Mouse (Mus musculus) natural killer cell, adult 2 months (primary cell): ENCODE results near the gene Gtpbp10.

Experiments
- DNase-seq, 2 experiments: peaks; one replicate each; pipeline ENCODE4 v3.0.0; 2022; ENCODE audit warnings: low spot score in 2 of 2

The Gtpbp10 gene

DNA sequence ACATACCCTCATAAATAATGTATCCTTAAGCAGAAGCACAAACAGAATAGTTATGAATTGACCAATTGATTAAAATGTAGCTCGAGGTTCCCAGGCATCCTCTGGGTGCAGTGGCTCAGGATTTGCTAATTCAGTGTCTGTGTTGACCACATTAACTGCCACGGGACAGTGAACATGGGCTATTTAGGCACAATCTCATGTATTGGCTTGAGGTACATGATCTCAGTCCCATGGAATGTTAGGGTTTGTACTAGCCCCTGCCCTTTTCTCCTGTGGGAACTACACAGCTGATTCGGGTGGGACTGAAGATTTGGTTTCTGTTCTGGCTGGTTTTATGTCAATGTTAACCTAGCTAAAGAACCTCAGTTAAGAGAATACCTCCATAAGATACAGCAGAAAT, 62.9 kb downstream of the Gtpbp10 start:
- no peak for DNase-seq

DNA sequence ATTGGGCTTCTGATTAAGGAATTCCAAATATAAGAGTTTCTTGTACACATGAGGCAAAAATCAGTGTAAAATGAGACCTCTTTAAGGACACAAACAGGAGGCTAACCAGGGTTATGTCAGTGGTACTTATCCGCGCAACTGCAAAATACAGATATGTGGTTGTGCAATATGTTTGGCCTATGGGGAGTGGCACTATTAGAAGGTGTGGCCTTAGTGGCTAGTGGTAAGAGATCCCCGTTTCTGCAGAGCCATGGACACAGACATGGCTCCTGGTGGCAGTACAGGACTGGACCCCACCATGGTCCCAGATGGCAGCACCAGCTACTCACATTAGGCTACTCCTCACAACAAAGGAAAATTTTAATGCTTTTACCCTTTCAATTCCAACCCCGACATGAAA, 64.3 kb downstream of the Gtpbp10 start:
- no peak for DNase-seq

DNA sequence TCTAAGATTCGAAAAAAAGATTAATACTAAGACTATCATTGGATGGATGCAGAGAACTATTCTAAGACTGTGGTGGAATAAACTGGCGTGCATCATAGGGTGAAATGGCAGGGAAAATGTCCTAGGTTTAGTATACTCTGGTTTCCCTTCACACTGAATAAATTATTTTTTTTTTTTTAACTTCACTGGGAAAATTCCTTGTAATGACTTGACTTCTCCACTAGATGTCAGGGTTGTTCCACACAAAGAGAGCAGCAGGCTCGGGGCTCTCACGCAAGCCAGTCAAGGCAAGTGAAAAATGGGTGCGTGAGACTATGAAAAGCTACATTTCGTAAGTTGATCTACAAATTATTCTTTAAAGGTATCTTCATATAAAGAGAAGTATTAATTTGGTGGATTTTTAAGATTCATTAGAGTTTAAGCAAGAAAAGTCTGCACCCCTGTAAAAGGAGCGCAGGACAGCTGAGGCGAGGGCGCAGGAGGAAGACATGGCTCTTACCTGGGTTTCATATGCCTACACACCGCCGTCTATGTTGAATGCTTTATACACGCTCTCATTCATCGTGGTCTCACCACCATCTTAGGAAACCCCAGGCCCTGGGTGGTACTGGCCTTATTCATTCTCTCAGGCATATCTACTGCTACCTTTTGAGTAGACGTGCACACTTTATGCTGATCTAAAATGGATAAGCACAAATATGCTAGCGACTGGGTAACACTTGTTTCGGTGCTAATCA, 64.9 kb downstream of the Gtpbp10 start:
- peak in 1 of 2 experiments; percentile 8 for DNase-seq

DNA sequence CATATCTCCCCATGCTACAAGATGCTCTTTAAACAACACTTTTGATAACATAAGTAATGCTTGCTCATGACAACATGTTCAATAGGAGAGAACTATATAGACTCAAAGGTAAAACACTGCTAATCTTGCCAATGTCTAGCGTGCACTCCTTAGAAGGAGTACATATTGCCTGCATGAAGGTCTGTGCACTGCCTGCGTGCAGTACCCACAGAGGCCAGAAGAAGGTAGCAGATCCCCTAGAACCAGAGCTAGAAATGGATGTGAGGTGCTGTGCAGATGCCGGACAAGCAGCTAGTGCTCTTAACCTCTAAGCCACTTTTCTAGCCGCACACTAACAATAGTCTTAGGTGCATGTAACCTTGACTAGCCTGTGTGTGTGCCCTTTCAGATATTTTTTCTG, 67.2 kb downstream of the Gtpbp10 start:
- DNase-seq, result no peak
